Mouse (Mus musculus) adrenal gland (tissue): ENCODE results near the gene Clrn3.
"Not testable (repeated sequence)": the region's sequence is repeated elsewhere in the genome, so short reads cannot be mapped to it uniquely, and the experiment has no call there.

Source experiments
- intact Hi-C: fragments of 180-260 bp; cut with DNase I; formaldehyde crosslinking; loops from one replicate; pipeline ENCODE4 v1.15.1; 2025
- long read RNA-seq, 2 experiments: library from polyadenylated mRNA; unstranded; transcript quantifications; one replicate each; pipeline ENCODE4 v2.0.0; 2020; ENCODE audit warnings: borderline replicate concordance in 1 of 2; ENCODE audit not compliant: insufficient replicate concordance in 1 of 2

Gene Clrn3
- long read RNA-seq, experiment 1 = 0 reads
- long read RNA-seq, experiment 2 = 0 reads

DNA sequence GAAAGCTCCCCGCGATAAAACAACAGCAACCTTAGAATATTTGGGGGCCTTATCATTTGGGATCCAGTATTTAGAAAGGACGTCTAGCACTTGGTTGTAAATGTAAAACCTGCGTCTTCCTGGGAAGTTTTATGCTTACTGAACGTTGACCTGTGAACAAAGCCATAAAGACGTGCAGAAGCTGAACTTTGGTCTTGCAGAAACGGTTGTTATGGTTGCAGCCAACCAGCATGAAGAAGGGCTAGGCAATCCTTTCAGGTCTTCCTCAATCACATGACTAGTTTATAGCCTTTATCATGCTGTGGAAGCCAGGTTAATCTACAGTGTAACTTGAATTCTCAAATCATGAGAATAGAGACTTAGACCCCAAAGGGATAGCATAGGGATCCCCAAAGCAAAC, at the start of gene Clrn3:
Clrn3 (minus strand) TSS at position 140 of the 400 bp plus-strand sequence.
- intact Hi-C loops = no loop called here

DNA sequence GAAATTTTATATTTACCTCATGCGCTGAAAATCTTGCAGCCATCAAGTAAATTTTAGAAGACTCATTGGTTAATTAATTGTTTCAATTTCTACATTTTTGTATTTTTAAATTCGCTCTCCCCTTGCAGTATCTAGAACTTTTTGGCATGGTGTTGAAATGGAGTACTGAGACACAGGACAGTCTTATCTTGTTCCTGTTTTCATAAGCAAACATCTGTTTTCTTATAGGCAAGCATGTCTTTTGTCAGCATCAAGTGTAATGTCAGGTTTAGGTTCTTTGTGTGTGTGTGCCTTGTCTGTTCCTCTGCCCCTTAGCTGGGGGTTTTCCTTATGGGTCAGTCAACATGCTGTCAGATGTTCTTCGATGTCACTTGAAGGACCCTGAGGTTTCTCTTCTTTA, 47.9 kb upstream of the Clrn3 start:
- intact Hi-C loops = no loop called here

DNA sequence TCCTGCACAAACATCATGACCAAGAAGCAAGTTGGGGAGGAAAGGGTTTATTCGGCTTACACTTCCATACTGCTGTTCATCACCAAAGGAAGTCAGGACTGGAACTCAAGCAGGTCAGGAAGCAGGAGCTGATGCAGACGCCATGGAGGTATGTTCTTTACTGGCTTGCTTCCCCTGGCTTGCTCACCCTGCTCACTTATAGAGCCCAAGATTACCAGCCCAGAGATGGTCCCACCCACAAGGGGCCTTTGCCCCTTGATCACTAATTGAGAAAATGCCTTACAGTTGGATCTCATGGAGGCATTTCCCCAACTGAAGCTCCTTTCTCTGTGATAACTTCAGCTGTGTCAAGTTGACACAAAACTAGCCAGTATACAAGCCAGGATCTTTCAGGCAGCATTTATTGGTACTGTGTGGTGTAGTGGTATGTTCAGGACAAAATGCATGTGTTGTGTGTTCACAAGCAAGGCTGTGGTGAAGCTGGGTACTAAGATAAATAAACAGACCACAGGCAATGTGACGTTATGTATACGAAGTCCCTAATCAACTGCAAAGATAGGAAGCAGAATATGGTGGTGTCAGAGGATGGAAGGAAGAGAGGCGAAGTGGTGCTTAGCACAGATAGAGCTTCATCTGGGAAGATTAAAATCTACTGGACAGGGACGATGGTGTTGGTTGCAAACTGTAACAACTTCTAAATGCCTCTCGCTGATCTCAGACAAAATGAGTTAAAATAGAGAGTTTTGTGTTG, 47.0 kb upstream of the Clrn3 start:
- intact Hi-C loops = not testable (repeated sequence)

DNA sequence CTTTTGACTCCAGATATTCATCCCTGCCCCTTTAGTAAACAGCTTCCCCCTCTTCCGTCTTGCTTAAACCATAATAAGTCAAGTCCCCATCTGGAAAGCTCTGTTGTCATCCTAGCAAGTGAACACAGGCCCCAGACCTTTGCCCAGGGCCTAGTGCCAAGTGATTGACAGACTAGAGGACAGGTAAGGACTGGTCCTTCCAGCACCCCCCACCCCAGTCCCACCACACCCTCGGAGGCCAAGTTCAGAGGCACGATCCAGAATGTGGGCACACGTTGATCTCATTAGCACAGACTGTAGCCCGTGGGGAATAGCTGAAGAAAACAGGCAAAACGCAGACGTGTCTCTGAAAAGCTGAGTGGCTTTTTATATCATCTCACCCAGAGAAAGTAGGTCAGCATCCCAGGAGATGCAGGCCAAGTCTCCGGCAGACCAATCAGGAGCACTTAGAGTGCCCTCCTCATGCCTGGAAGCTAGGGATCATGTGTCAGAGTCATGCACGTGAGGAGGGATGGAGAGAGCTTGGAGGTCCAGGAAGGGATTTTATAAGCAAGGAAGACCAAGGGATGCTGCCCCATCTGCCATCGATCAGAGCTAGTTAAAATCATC, 43.6 kb upstream of the Clrn3 start:
- intact Hi-C loops = no loop called here

DNA sequence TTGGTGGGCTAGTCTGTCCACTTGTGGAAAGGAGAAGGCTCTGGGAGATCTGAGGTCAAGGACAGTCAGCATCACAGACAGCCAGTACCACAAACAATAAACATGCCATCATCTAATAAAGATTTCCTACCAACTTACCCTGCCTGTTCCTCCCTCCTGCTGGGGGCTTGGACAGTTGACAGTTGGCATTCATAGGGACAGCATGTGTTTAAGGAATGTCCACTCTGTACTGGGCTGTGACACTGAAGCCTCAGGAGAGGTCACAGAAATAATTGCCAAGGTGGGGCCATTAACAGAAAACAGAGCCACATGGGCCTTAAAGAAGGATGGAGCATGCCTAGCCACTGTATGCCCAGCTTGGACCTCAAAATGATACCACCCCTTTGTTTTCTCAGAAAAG, 42.9 kb upstream of the Clrn3 start:
- intact Hi-C loops = no loop called here

DNA sequence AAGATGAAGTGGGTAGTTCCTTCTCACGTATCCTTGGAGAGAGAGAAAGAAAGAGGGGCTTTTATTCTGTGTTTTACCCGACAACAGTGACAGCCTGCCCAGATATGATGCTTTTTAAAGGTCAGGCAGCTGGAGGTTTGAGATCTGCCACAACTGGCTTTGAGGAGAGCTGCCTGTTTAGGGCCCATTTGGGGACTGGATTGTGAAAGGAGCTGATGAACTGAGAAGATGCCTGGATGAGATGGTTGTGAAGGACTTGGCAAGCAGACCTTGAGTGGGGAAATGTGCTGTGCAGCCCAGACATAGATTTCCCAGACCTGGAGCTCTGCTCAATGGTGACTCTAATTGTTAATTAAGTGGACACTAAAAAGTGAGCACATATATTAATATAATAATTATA, 40.1 kb upstream of the Clrn3 start:
- intact Hi-C loops = no loop called here

DNA sequence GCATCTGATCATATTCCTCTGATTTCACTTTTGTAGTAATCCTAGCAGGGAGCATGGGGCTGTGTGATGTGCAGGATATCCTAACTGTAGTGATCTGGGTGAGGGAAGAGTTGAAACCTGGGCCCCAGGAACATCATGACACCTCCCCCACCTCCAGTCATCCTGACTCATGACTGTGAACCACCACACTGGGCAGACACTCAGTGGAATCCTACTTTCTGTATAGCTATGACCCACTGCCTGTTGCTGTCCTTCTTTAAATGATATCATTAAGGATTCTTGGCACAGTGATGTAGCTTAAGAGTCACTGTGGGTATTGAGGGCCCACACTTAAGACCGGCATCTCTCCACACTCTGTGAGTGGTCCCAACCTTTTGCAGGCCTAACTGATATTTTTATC, 39.1 kb upstream of the Clrn3 start:
- intact Hi-C loops = no loop called here

DNA sequence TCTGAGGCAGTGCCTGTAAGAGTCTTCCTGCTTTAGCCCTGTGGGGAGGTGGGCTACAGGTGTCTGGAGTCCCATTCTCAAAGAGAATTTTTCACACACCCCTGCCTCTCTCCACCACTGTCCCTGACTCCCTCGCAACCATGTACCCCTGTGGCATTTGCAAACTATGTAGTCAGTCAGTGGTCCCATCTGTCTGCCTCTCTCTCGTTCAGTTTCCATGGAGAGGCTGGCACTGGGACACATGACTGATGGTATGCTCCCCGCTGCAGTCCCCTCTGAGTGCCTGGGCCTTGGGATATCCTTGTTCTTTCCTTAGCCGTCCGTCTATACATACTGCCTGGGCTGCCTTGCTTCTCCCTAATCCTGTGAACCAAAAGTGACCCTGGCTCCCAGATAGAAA, 37.6 kb upstream of the Clrn3 start:
- intact Hi-C loops = no loop called here

DNA sequence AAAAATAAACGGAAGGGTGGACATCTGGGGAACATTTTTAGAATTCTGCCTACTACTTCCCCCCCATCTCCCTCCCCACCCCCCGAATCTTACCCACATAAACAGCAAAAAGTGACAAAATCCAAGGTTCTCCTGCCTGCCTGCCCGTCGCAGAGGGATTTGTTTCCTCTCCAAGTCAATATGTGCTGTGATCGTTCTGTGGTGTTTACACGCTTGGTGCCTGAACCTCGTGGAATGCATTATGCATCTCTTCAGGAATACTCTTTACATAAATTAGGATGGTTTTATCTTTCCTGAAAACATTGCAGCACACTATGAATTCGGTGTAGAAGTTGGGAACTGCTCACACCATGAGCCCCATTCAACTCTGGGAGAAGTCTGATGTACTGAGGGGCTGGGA, 35.6 kb upstream of the Clrn3 start:
- intact Hi-C loops = no loop called here

DNA sequence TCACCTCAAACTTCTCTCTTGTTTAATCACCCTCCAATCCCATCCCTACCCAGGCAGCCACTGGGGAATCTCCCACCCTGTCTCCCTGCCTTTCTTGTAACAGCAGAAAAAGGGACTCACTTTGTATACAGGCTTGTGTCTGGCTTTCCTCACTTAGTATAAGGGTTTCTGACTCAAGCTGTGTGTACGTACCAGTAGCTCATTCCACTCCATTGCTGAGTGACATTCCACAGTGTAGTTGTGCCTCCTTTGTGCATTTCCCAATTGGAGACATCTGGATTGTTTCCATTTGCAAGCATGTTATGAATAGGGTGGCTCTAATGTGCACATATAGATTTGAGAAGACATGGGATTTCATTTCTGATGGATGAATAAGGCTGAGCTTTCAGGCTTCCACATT, 31.8 kb upstream of the Clrn3 start:
- intact Hi-C loops = no loop called here

DNA sequence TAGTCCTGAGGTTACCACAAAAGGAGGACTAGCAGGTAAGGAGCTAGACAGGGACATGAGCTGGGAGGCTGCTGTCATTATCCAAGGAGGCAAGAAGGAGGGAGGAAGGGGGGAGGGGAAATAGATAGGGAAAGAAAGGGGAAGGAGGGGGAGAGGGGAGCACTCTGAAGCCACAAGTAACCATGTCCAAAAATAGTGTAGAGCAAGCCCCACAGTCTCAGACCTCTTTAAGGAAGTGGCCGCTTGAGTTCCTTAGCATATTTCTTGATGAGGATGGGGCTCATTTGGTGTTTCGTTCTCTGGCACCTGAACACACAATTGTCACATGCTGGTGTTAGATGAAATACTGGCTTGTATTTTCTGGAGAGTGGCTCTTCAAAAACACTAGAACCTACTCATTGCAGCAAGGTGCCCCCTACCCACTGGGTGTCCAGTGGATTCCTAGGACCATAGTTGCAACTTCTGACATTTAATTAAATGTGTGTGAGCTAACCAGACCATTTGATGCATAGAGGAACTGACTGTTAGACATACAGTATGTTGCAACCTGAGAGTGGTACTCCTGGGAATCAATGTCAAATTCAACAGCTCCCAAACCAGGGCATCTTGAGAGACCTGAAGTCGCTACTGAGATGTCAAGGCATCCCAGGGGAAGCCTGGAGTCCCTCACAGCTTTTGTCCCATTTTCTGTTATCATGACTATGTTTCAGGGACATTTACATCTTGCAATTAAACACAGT, 28.4 kb upstream of the Clrn3 start:
- intact Hi-C loops = no loop called here

DNA sequence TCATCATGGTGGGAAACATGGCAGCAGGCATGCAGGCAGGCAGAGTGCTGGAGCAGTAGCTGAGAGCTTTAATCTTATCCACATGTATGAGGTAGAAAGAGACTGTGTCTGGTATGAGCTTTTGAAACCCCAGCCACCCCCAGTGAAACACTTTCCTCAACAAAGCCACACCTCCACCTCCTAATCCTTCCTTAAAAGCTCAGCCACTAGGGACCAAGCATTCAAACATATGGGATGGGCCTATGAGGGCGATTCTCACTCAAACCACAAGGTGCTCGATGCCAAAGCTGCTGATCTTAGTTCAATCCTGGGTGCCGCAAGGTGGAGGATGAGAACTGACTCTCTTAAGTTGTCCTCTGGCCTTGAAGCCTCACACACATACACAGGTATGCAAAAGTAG, 25.1 kb upstream of the Clrn3 start:
- intact Hi-C loops = no loop called here

DNA sequence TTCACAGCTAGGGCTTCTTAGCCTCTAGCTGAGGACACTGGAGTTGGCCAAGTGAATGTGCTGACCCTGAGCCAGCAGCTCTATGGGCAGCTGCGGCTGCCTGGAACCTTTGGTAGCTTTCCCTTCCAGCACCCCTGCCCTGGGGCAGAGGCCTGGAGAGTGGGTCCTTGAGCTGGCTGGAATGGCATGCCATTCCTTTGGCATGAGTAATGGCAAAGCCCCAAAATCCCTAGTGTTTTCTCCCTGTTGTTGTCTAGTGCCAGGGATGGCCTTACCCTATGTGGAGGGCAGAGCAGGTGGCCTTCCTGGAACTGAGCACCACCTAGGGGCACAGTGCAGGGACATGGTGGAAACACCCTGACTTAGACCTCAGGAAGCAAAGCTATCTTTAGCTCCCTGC, 23.1 kb upstream of the Clrn3 start:
- intact Hi-C loops = no loop called here

DNA sequence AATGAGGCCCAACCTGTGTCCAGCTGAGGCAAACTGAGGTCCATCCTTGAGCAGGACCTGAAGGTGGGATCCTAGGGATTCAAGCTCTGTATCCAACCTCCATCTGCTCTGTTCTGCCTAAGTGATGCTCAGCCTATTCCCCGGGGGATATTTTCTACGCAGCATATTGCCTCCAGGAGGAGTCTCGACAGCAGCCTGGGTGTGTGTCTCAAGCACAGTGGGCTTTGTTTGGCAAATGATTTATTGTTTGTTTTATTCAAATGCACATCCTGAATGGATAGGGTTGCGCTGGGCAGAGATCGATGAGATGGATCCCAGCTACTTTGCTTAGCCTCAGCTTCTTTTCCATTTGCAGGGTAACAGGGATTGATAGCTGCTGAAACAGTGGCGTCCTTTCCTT, 20.0 kb upstream of the Clrn3 start:
- intact Hi-C loops = no loop called here

DNA sequence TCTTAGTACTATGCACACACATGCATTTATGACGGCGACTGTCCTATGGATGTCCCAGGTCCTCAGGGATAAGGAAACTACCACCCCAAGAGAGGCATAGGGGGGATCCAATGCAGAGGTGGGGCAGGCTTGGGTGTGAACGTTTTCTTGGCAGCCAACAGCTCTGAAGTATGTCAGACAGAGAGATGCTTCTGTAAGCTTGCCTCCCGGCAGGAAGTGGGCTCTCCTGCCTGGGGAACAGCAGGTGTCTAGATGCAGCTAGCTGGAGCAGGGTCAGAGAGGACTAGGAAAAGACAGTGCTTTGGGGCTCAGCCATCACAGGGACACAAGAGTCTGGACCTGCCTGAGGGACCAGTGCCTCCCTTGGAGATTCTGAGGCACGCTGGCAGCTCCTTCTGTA, 18.1 kb upstream of the Clrn3 start:
- intact Hi-C loops = no loop called here

DNA sequence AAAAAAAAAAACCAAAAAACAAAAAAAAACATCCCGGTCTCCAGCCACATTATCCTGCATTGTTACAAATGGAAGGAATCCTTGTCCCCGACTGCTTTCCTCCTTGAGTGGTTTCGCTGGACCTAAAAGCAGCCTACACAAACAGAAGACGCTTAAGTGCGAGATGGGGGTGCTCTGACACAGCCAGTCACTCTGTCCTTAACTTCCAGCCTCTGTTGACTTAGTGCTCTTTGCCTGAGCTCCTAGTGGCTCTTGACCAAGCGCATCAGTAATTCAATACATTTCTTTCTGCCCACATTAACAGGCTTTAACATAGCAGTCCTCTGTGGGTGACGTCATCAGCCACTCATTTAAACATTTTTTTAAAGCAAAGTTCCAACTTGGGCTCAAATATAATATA, 17.5 kb upstream of the Clrn3 start:
- intact Hi-C loops = no loop called here

DNA sequence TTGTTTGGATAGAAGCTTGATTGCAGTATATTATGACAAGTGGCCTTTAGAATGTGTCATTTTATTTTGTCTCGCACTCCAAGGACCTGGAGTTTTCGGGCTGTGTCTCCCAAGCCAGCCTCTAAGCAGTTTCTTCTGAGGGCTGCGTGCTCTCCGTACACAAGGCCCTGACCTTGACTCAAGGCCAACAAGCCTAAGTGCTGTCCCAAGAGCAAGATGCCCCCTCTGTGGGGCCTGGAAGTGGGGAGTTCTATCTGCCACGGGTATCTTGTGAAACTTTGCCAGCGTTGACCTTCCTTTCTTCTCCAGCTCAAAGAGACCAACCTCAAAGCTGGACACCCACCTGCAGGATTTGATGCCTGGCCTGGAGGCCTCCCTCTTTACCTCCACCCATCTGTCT, 15.9 kb upstream of the Clrn3 start:
- intact Hi-C loops = no loop called here

DNA sequence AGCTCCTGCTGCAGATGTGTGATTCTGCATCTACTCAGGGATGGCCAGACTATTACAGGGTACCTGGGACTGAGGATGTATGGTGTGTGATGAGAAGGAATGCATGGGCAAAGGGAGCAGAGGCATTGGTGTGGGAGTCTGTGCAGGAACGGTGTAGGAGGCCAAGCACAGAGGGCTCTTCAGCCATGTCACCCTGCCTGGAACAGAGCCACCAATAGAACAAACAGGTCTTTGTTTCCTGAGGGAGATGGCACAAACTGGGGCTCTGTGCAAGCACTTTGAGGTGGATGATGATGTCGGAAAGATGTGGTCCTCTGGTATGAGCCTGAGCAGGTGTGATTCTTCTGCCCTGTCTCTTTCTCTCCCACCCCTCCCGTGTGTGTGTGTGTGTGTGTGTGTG, 14.6 kb upstream of the Clrn3 start:
- intact Hi-C loops = no loop called here

DNA sequence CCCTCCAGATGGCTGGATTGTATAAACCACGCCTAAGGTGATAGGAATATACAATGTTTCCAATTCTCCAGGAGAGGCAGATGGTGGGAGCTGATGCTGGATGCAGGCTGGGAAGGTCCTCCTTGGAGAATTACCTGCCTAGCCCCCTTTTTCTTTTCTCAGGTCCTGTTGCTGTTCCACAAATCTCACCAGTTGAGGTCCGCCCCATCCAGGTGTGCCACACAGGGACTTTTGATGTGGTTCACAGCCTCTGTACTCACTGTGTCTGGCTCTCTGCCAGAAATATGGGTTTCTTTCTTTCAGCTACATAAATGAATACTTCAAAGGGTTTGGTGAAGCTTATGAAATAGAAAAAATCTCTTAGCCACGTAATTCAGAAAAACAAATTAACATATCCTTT, 13.8 kb upstream of the Clrn3 start:
- intact Hi-C loops = no loop called here

DNA sequence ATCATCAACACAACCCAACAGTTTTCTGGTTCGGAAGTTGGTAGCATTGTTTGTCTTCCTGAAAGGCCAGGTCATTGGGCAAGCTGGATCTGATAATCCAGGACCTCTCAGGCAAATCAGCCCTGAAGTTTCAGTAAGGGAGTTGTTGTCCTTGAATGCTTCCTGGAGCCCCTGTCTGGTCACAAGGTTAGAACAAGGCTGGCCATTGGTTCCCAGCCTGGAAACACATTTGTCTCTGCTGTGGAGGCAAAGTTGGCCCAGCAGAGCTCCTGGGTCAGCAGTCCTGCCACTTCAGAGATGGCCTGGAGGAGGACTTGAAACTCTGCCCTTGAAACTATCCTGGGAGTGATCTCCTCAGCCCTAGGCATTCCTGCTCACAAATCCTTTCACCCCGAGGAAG, 11.0 kb upstream of the Clrn3 start:
- intact Hi-C loops = no loop called here

DNA sequence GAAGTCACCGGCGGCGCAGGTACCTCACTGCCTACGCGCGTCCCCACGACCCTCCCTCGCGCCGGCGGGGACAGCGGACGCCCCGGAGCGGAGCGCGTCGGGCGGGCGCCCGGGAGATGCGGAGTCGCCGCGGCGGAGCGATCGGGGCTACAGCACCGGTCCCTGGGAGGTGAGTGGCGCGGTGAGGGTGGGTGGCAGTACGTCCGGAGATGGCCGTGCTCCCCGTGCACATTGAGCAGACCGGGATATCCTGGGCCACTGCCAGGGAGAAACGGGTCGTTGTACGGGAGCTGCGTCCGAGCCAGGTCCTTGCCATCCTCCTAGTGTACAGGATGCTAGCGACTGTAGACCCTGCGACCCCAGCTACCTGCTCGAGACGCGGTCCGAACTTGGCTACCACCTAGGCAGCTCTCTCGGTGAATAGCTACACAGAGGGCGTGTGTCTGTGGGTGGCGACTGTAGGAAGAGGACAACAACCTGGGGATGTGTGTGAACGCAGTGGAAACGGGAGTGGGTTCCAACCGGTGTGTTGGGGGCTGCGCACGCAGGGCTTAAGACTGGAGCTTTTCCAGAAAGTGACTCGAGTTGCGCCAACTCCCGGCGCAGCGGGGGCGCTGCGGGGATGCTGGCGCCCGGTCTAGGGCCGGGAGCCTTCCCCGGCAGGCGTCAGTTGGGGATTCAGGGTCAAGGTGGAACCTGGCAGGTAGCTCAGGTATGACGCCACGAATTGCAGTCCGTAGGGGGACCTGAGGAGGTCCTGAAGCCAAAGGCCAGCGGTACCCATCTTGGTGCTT, 9.7 kb upstream of the Clrn3 start:
- intact Hi-C loops = loop anchor here (2.0 kb wide), 1 partner anchor 89 kb away; no protein-coding TSS in a partner anchor
